Mouse (Mus musculus) 416B (cell line): ENCODE data around the gene Magi3.
A peak's percentile ranks its signal among the peaks of the same experiment; 100 is the strongest.

Experiments
- DNase-seq: peaks from one replicate; pipeline ENCODE4 v3.0.0; 2011; ENCODE audit warnings: low read depth

Gene Magi3

GRCm38 (mm10) chr3:104032086-104032485, 188.1 kb downstream of the Magi3 start:
- DNase-seq, result no peak

GRCm38 (mm10) chr3:104026938-104027337, 193.2 kb downstream of the Magi3 start:
- no peak for DNase-seq

GRCm38 (mm10) chr3:104020101-104020500, 200.1 kb downstream of the Magi3 start:
- no peak for DNase-seq

GRCm38 (mm10) chr3:104019453-104019852, 200.7 kb downstream of the Magi3 start:
- DNase-seq, result peak; percentile 58

GRCm38 (mm10) chr3:104017931-104018330, 202.2 kb downstream of the Magi3 start:
- no peak for DNase-seq

GRCm38 (mm10) chr3:104011972-104012371, 208.2 kb downstream of the Magi3 start:
- peak; percentile 73 for DNase-seq

- DNase-seq, result peak; percentile 51
Observed at GRCm38 (mm10) chr3:104009924-104010662, 210.1 kb downstream of the Magi3 start.

GRCm38 (mm10) chr3:104007479-104007878, 212.7 kb downstream of the Magi3 start:
- DNase-seq, result peak; percentile 51

GRCm38 (mm10) chr3:104006896-104007466, 213.2 kb downstream of the Magi3 start:
- no peak for DNase-seq

GRCm38 (mm10) chr3:103998724-103999123, 221.4 kb downstream of the Magi3 start:
- peak; percentile 87 for DNase-seq

- DNase-seq, result peak; percentile 37
Observed at GRCm38 (mm10) chr3:103991271-103991670, 228.9 kb downstream of the Magi3 start.

- no peak for DNase-seq
Observed at GRCm38 (mm10) chr3:103989352-103989751, 230.8 kb downstream of the Magi3 start.

- DNase-seq, result no peak
Observed at GRCm38 (mm10) chr3:103987831-103988432, 232.2 kb downstream of the Magi3 start.

- DNase-seq, result no peak
Observed at GRCm38 (mm10) chr3:103985194-103985593, 235.0 kb downstream of the Magi3 start.

GRCm38 (mm10) chr3:103984556-103984955, 235.6 kb downstream of the Magi3 start:
- DNase-seq, result no peak

- DNase-seq, result no peak
Observed at GRCm38 (mm10) chr3:103971157-103971556, 249.0 kb downstream of the Magi3 start.

GRCm38 (mm10) chr3:103968701-103969100, 251.5 kb downstream of the Magi3 start:
- peak; percentile 56 for DNase-seq

GRCm38 (mm10) chr3:103967861-103968691, 252.1 kb downstream of the Magi3 start, which contains the start of gene Phtf1:
Phtf1 (plus strand) TSS chr3:103968110.
- DNase-seq, result peak; percentile 90

GRCm38 (mm10) chr3:103967231-103967630, 252.9 kb downstream of the Magi3 start:
- DNase-seq, result no peak
